Mouse (Mus musculus) midbrain, embryonic 14.5 days (tissue): ENCODE measurements at regions not wholly inside any gene's neighbourhood (a gene's known extent, or its start where the extent isn't known, plus 50 kb on each side); places are given as distances from the start of the nearest gene placed in this dataset.
A peak's percentile ranks its signal among the peaks of the same experiment; 100 is the strongest.

Experiments
- ATAC-seq: fragments of 200-750 bp; cut with Nextera tagmentation; 2 replicates; pipeline ENCODE4 v1.8.0; 2017; ENCODE audit warnings: moderate number of reproducible peaks, moderate library complexity; ENCODE audit not compliant: low FRiP score, low TSS enrichment
- DNase-seq: peaks from one replicate; pipeline ENCODE4 v3.0.0-alpha.2; 2015
- H3K27ac ChIP-seq: fragments of 300-500 bp; sonication (generic); replicated peaks from 2 replicates; pipeline ENCODE4 v1.5.1; 2014; ENCODE audit warnings: mild to moderate bottlenecking, low read depth, low read length, moderate library complexity
- H3K27me3 ChIP-seq: fragments of 300-500 bp; sonication (generic); 2 replicates; pipeline ENCODE4 v1.6.1; 2014; ENCODE audit warnings: low read length, control low read depth, mixed read lengths; ENCODE audit not compliant: control insufficient read depth, insufficient read depth
- H3K36me3 ChIP-seq: fragments of 300-500 bp; sonication (generic); 2 replicates; pipeline ENCODE4 v1.6.1; 2014; ENCODE audit warnings: low read length, control low read depth; ENCODE audit not compliant: control insufficient read depth, insufficient read depth
- H3K4me1 ChIP-seq: fragments of 300-500 bp; sonication (generic); 2 replicates; pipeline ENCODE4 v1.6.1; 2014; ENCODE audit warnings: mild to moderate bottlenecking, antibody characterized with exemption, low read length, control low read depth; ENCODE audit not compliant: control insufficient read depth, insufficient read depth
- H3K4me2 ChIP-seq: fragments of 300-500 bp; sonication (generic); 2 replicates; pipeline ENCODE4 v1.6.1; 2014; ENCODE audit warnings: mild to moderate bottlenecking, low read length, moderate library complexity
- H3K4me3 ChIP-seq: fragments of 300-500 bp; sonication (generic); replicated peaks from 2 replicates; pipeline ENCODE4 v1.5.1; 2014; ENCODE audit warnings: low read depth, low read length
- H3K9ac ChIP-seq: fragments of 300-500 bp; sonication (generic); replicated peaks from 2 replicates; pipeline ENCODE4 v1.6.1; 2014; ENCODE audit warnings: mild to moderate bottlenecking, low read length, moderate library complexity
- H3K9me3 ChIP-seq: fragments of 300-500 bp; sonication (generic); 2 replicates; pipeline ENCODE4 v1.6.1; 2016; ENCODE audit warnings: low read length, control low read depth, mixed read lengths; ENCODE audit not compliant: control insufficient read depth
- WGBS: fragments of 180-500 bp; shearing (Covaris S2); extraction: QIAGEN DNeasy Blood & Tissue Kit; methylation state at CpG from one replicate; pipeline ENCODE4 v1.1.7; 2014; 5-methylcytosine and 5-hydroxymethylcytosine counted together

- DNase-seq (no peak), ATAC-seq (no peak)
- Histone ChIP-seq H3K9ac (no peak overlapping the region), H3K27ac (no peak overlapping the region), H3K4me1 (no peaks in the 10 kb centered on the region), H3K9me3 (no peaks in the 10 kb centered on the region), H3K27me3 (no peaks in the 10 kb centered on the region), H3K36me3 (no peaks in the 10 kb centered on the region), H3K4me2 (no peak overlapping the region), H3K4me3 (no peak overlapping the region)
- WGBS, result 32% methylated on average over 2 of the region's 2 CpGs
These were observed 4328.9 kb upstream of the Gm7489 start for GRCm38 (mm10) chr15:49555793-49556192.

GRCm38 (mm10) chr15:49560401-49560800, 4324.3 kb upstream of the Gm7489 start:
- WGBS, result 69% methylated on average over 1 of the region's 1 CpGs
- ATAC-seq, result no peak

GRCm38 (mm10) chr15:49588851-49589250, 4295.9 kb upstream of the Gm7489 start:
- H3K4me1 ChIP-seq, result no peaks in the 10 kb centered on the region
- H3K36me3 ChIP-seq, result no peaks in the 10 kb centered on the region

More at GRCm38 (mm10) chr15:49560401-49560800, 4324.3 kb upstream of the Gm7489 start:
- H3K4me1 ChIP-seq, result no peaks in the 10 kb centered on the region
- H3K4me2 ChIP-seq, result no peak overlapping the region
- no peak for DNase-seq
- H3K27ac ChIP-seq, result no peak overlapping the region
- no peaks in the 10 kb centered on the region for H3K27me3 ChIP-seq
- H3K4me3 ChIP-seq, result no peak overlapping the region
- no peaks in the 10 kb centered on the region for H3K36me3 ChIP-seq
- no peaks in the 10 kb centered on the region for H3K9me3 ChIP-seq
- H3K9ac ChIP-seq, result no peak overlapping the region

GRCm38 (mm10) chr15:49613865-49614264, 4270.8 kb upstream of the Gm7489 start:
- peak; percentile 11 for DNase-seq
- Histone ChIP-seq H3K36me3 (no peaks in the 10 kb centered on the region), H3K9me3 (no peaks in the 10 kb centered on the region), H3K4me1 (no peaks in the 10 kb centered on the region), H3K4me2 (no peak overlapping the region), H3K27ac (no peak overlapping the region), H3K9ac (no peak overlapping the region), H3K4me3 (no peak overlapping the region), H3K27me3 (no peaks in the 10 kb centered on the region)
- WGBS, result 71% methylated on average over 4 of the region's 4 CpGs
- no peak for ATAC-seq

More at GRCm38 (mm10) chr15:49588851-49589250, 4295.9 kb upstream of the Gm7489 start:
- Histone ChIP-seq H3K9ac (no peak overlapping the region), H3K4me2 (no peak overlapping the region), H3K9me3 (peaks cover 5% of the 10 kb centered on the region; the same call in 1 of the 2 replicates), H3K4me3 (no peak overlapping the region), H3K27me3 (no peaks in the 10 kb centered on the region), H3K27ac (no peak overlapping the region)
- no peak for DNase-seq
- no peak for ATAC-seq

GRCm38 (mm10) chr15:49647361-49647760, 4237.3 kb upstream of the Gm7489 start:
- Histone ChIP-seq H3K36me3 (no peaks in the 10 kb centered on the region), H3K27me3 (no peaks in the 10 kb centered on the region), H3K4me3 (no peak overlapping the region), H3K27ac (no peak overlapping the region), H3K4me2 (no peak overlapping the region), H3K9ac (no peak overlapping the region), H3K9me3 (no peaks in the 10 kb centered on the region), H3K4me1 (no peaks in the 10 kb centered on the region)
- no peak for DNase-seq
- ATAC-seq, result no peak

- no peaks in the 10 kb centered on the region for H3K4me1 ChIP-seq
- no peaks in the 10 kb centered on the region for H3K9me3 ChIP-seq
- ATAC-seq (peak; percentile 73; the same call in 1 of the 2 replicates), DNase-seq (peak; percentile 71)
- H3K4me2 ChIP-seq, result no peak overlapping the region
- H3K36me3 ChIP-seq, result no peaks in the 10 kb centered on the region
- WGBS, result 50% methylated on average over 2 of the region's 2 CpGs
- H3K27ac ChIP-seq, result no peak overlapping the region
- H3K9ac ChIP-seq, result no peak overlapping the region
- H3K4me3 ChIP-seq, result no peak overlapping the region
- H3K27me3 ChIP-seq, result no peaks in the 10 kb centered on the region
These were observed 4234.0 kb upstream of the Gm7489 start for GRCm38 (mm10) chr15:49650549-49651180.

GRCm38 (mm10) chr15:49653728-49654127, 4231.0 kb upstream of the Gm7489 start:
- no peak for ATAC-seq

GRCm38 (mm10) chr15:49664834-49665565, 4219.7 kb upstream of the Gm7489 start:
- Histone ChIP-seq H3K27ac (no peak overlapping the region), H3K9ac (no peak overlapping the region), H3K4me2 (no peak overlapping the region), H3K27me3 (no peaks in the 10 kb centered on the region), H3K4me3 (no peak overlapping the region), H3K9me3 (no peaks in the 10 kb centered on the region), H3K4me1 (no peaks in the 10 kb centered on the region), H3K36me3 (no peaks in the 10 kb centered on the region)
- ATAC-seq (no peak), DNase-seq (no peak)
- 92% methylated on average over 4 of the region's 4 CpGs for WGBS

More at GRCm38 (mm10) chr15:49653728-49654127, 4231.0 kb upstream of the Gm7489 start:
- 69% methylated on average over 2 of the region's 2 CpGs for WGBS
- Histone ChIP-seq H3K27me3 (no peaks in the 10 kb centered on the region), H3K4me2 (no peak overlapping the region), H3K9me3 (no peaks in the 10 kb centered on the region), H3K9ac (no peak overlapping the region), H3K27ac (no peak overlapping the region), H3K4me1 (no peaks in the 10 kb centered on the region), H3K4me3 (no peak overlapping the region), H3K36me3 (no peaks in the 10 kb centered on the region)
- no peak for DNase-seq
